Mouse (Mus musculus) heart, embryonic 12.5 days (tissue): Measurements from ENCODE around the gene AU022252. TPM values are rescaled to one million over a fixed set of nuclear protein-coding genes. Genes with fewer than 3 reads are reported as not detected.
"Not testable (repeated sequence)": the region's sequence is repeated elsewhere in the genome, so short reads cannot be mapped to it uniquely, and the experiment has no call there.

Source experiments
- ATAC-seq: fragments of 200-750 bp; cut with Nextera tagmentation; 2 replicates; pipeline ENCODE4 v1.8.0; 2017; ENCODE audit warnings: moderate TSS enrichment, moderate library complexity; ENCODE audit not compliant: insufficient number of reproducible peaks, low FRiP score
- H3K27ac ChIP-seq: fragments of 300-500 bp; sonication (generic); 2 replicates; pipeline ENCODE4 v1.5.1; 2016; ENCODE audit warnings: mild to moderate bottlenecking, moderate library complexity; ENCODE audit not compliant: poor library complexity, severe bottlenecking
- H3K27me3 ChIP-seq: fragments of 300-500 bp; sonication (generic); replicated peaks from 2 replicates; pipeline ENCODE4 v1.6.1; 2016; ENCODE audit warnings: mild to moderate bottlenecking, moderate library complexity
- H3K36me3 ChIP-seq: fragments of 300-500 bp; sonication (generic); 2 replicates; pipeline ENCODE4 v1.6.1; 2016; ENCODE audit warnings: mild to moderate bottlenecking, moderate library complexity
- H3K4me1 ChIP-seq: fragments of 300-500 bp; sonication (generic); replicated peaks from 2 replicates; pipeline ENCODE4 v1.6.1; 2016; ENCODE audit warnings: mild to moderate bottlenecking
- H3K4me2 ChIP-seq: fragments of 300-500 bp; sonication (generic); 2 replicates; pipeline ENCODE4 v1.6.1; 2016; ENCODE audit warnings: mild to moderate bottlenecking, moderate library complexity
- H3K4me3 ChIP-seq: fragments of 300-500 bp; sonication (generic); 2 replicates; pipeline ENCODE4 v1.5.1; 2016; ENCODE audit warnings: mild to moderate bottlenecking
- H3K9ac ChIP-seq: fragments of 300-500 bp; sonication (generic); 2 replicates; pipeline ENCODE4 v1.6.1; 2016; ENCODE audit warnings: mild to moderate bottlenecking, moderate library complexity
- H3K9me3 ChIP-seq: fragments of 300-500 bp; sonication (generic); replicated peaks from 2 replicates; pipeline ENCODE4 v1.6.1; 2016; ENCODE audit warnings: mild to moderate bottlenecking, moderate library complexity
- WGBS: fragments of 180-500 bp; shearing (Covaris S2); methylation state at CpG from one replicate; pipeline ENCODE4 v1.1.7; 2016; 5-methylcytosine and 5-hydroxymethylcytosine counted together
- polyA plus RNA-seq: library from polyadenylated mRNA; unstranded; fragments of >200 nt; fragmentation: Nextera tagmentation; extraction: Ambion mirVana; gene quantifications from 2 replicates; pipeline ENCODE4 v1.2.1, GENCODE M21; 2016

The AU022252 gene
- polyA plus RNA-seq = 27.8 and 28.9 TPM in 2 replicates

DNA sequence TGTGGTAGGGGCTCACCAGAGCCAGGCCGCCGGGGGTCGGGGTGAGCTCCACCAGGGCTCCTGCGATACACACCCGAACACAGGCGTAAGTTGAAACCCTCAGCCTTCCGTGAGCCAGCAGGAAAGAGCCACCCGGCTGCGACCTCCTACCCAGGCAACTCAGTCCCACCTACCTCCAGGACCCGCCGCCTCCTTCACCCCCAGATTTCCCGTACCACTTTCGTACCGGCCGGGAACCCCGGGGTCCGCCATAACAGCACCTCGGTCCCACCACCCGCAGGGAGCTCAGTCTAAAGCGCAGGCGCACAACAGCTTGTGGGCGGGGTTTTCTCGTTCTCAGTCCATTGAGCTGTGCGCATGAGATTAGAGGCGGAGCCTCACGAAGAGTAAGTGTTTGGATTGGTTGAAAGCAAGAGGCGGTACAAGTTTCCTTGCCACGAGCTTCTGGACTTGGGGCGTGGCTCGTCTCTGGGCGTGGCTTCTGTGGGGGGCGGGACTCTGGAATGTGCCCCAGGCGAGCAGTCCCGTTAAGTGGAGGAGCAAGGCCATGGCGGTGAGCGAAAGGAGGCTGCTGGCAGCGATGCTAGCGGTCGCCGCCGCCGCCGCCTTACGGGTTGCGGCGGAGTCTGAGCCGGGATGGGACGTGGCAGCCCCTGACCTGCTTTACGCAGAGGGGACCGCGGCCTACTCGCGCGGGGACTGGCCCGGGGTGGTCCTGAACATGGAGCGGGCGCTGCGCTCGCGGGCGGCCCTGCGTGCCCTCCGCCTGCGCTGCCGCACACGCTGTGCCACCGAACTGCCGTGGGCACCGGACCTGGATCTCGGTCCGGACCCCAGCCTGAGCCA, at the start of gene AU022252, which contains the start of gene P3h1:
Gene AU022252 (minus strand): TSS at position 303 of the 846 bp plus-strand sequence.
Gene P3h1 (plus strand): TSS at position 506 of the 846 bp plus-strand sequence.
- Histone ChIP-seq H3K9ac (peak within 1 kb of the TSS; percentile 88), H3K27me3 (no peaks in the 10 kb centered on the region), H3K4me3 (peak within 1 kb of the TSS; percentile 91), H3K4me2 (peak within 1 kb of the TSS; percentile 91), H3K27ac (peak within 1 kb of the TSS; percentile 56; the same call in 1 of the 2 replicates), H3K36me3 (peaks cover 29% of the 10 kb centered on the region), H3K4me1 (peaks cover 10% of the 10 kb centered on the region), H3K9me3 (no peaks in the 10 kb centered on the region)
- WGBS = under 1% methylated on average over 71 of the region's 71 CpGs
- peak; percentile 97 for ATAC-seq

DNA sequence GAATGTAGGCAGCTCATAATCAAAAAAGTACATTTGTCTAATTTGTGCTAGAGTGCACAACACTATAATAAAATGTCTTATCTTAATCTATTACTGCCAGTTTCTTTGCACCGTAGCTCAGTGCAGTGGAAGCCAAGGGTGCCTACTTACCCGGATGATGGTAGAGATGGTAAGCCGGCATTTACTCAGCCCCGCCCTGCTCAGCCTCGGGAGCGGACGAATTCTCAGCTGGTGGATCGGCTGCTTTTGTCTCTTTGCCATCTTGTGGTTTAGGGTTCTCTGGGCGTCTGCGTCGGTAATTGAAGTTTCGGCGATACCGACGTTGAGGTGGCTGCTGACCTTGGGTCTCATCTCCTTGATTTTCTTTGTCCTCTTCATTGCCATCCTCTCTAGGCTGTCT, 46.3 kb upstream of the AU022252 start:
- not testable (repeated sequence) for H3K4me2 ChIP-seq, H3K4me3 ChIP-seq, H3K9me3 ChIP-seq, H3K9ac ChIP-seq, H3K4me1 ChIP-seq, ATAC-seq, H3K27me3 ChIP-seq, H3K27ac ChIP-seq
- WGBS = 89% methylated on average over 15 of the region's 15 CpGs
- H3K36me3 ChIP-seq = peaks cover 92% of the 10 kb centered on the region

DNA sequence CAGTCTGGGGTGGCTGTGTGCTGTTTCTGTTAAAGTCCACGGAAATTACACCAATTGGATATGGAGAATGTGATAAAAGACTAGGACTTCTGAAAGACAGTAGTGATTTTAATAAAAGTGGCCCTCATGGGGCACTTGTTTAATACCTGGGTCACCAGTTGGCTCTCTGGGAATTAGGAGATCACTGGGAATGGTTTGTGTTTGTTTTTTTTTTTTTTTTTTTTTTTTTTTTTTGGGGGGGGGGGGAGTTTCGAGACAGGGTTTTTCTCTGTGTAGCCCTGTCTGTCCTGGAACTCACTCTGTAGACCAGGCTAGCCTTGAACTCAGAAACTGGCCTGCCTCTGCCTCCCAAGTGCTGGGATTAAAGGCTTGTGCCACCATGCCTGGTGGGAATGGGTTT, 43.2 kb upstream of the AU022252 start:
- Histone ChIP-seq H3K4me3 (no peak overlapping the region), H3K9me3 (no peaks in the 10 kb centered on the region), H3K9ac (no peak overlapping the region), H3K27ac (peak overlapping the region; percentile 55), H3K27me3 (no peaks in the 10 kb centered on the region), H3K36me3 (peaks cover 92% of the 10 kb centered on the region), H3K4me2 (no peak overlapping the region), H3K4me1 (peaks cover 8% of the 10 kb centered on the region; the same call in 1 of the 2 replicates)
- 61% methylated on average over 2 of the region's 2 CpGs for WGBS
- ATAC-seq = no peak

DNA sequence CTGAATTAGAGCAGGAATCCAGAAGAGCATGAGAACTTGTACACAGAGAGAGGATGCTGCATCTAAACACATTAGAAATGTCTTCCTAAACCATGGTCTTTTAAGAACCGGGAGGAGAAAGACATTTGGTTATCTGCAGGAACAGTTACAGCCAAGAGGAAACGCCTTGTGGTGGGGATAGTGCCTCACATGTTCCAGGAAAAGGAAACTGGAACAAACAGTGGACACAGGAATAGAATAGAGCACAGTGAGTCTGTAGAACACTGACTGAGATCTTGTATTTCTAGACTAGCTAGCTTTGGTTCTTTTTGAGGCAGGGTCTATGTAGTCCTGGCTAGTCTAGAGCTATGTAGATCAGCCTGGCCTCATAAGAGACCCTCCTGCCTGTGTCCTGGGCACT, 42.7 kb upstream of the AU022252 start:
- no peaks in the 10 kb centered on the region for H3K9me3 ChIP-seq
- H3K4me3 ChIP-seq = no peak overlapping the region
- no peaks in the 10 kb centered on the region for H3K27me3 ChIP-seq
- H3K36me3 ChIP-seq = peaks cover 94% of the 10 kb centered on the region
- H3K9ac ChIP-seq = no peak overlapping the region
- WGBS = 39% methylated on average over 2 of the region's 2 CpGs
- H3K4me1 ChIP-seq = peaks cover 8% of the 10 kb centered on the region; the same call in 1 of the 2 replicates
- ATAC-seq = 0 out of 2 replicates have a peak, but pooled peaks have one; percentile 46
- H3K4me2 ChIP-seq = no peak overlapping the region
- H3K27ac ChIP-seq = peak overlapping the region; percentile 55

DNA sequence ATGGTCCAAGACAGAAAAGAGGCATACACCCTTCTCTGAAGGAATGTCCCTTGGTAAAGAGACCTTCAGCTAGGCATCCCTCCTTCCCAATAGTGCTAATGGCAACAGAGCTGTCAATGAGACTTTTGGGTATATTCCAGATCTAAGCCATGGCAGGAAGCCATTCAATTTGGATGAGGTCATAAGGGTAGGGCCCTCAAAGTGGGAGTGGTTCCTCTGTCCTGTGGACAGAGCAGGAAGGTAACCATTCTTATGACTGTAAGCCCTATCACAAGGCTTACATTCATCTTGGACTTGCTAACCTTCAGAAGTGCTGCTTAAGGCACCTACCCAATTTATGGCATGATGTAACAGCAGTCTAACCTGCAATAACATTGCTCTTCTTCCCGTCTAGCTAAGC, 42.1 kb upstream of the AU022252 start:
- Histone ChIP-seq H3K36me3 (peaks cover 94% of the 10 kb centered on the region), H3K4me1 (peaks cover 8% of the 10 kb centered on the region; the same call in 1 of the 2 replicates), H3K4me3 (no peak overlapping the region), H3K4me2 (no peak overlapping the region), H3K27me3 (no peaks in the 10 kb centered on the region), H3K9ac (no peak overlapping the region), H3K9me3 (no peaks in the 10 kb centered on the region), H3K27ac (peak overlapping the region; percentile 51)
- ATAC-seq = no peak
- 85% methylated on average over 1 of the region's 1 CpGs for WGBS

DNA sequence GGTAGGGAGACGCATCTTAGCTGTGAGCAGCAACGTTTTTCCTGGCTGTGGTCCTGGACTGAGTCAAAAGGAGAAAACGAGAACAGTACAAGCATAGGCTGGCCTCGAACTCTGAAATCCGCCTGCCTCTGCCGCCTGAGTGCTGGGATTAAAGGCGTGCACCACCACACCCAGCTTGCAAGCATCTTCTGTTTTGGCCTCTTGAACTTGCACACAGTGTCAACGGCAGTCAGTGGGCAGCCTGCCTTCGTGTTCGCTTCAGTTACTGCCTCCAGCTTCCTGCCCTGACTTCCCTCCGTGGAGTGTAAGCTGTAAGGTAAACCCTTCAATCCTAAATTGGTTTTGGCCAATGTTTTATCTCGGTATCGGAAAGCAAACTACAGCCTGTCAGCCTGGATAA, 34.1 kb upstream of the AU022252 start:
- Histone ChIP-seq H3K4me3 (no peak overlapping the region), H3K27ac (no peak overlapping the region), H3K36me3 (peaks cover 27% of the 10 kb centered on the region), H3K9me3 (no peaks in the 10 kb centered on the region), H3K4me2 (no peak overlapping the region), H3K4me1 (no peaks in the 10 kb centered on the region), H3K27me3 (no peaks in the 10 kb centered on the region), H3K9ac (no peak overlapping the region)
- ATAC-seq = no peak
- WGBS = 65% methylated on average over 13 of the region's 13 CpGs

DNA sequence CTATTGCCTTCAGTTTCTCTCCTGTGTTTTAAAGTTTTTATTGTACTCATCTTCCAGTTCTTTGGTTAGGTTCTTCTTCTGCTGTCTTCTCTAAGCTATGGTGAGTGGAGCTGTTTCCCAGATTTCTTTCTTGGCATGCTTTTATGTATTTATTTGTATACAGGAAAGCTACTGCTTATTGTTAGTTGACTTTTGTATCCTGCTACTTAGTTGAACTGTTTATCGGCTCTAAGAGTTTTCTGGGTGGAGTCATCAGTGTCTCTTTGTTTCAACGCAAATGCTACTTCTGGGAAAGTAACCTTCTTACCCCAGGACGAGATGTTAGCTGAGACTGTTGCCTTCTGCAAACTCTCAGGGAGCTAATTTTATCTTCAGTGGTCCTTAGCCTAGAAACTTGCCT, 30.9 kb upstream of the AU022252 start:
- 63% methylated on average over 3 of the region's 3 CpGs for WGBS
- H3K4me2 ChIP-seq = no peak overlapping the region
- no peak overlapping the region for H3K27ac ChIP-seq
- no peaks in the 10 kb centered on the region for H3K9me3 ChIP-seq
- H3K36me3 ChIP-seq = no peaks in the 10 kb centered on the region
- H3K4me1 ChIP-seq = peaks cover 12% of the 10 kb centered on the region
- no peak for ATAC-seq
- no peak overlapping the region for H3K4me3 ChIP-seq
- H3K9ac ChIP-seq = no peak overlapping the region
- H3K27me3 ChIP-seq = no peaks in the 10 kb centered on the region

DNA sequence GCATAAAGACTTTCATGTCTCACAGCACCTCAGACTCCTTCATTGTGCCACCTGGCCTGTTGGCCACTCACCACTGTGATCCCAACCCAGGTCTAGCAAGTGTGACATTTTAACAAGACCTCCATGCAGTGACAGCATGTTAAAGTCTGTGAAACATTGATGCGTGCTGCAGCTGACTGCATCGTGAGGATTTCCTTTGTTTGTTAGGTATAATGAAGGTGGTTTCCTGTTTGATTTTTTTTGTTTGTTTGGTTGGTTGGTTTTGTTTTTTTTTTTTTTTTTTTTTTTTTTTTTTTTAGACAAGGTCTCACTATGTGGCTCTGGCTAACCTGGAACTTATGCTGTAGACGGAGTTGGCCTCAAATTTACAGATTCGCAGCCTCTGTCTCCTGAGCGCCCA, 30.0 kb upstream of the AU022252 start:
- H3K4me1 ChIP-seq = peaks cover 12% of the 10 kb centered on the region
- H3K27ac ChIP-seq = no peak overlapping the region
- no peaks in the 10 kb centered on the region for H3K36me3 ChIP-seq
- H3K27me3 ChIP-seq = no peaks in the 10 kb centered on the region
- H3K4me3 ChIP-seq = no peak overlapping the region
- H3K9ac ChIP-seq = no peak overlapping the region
- H3K4me2 ChIP-seq = no peak overlapping the region
- no peak for ATAC-seq
- no peaks in the 10 kb centered on the region for H3K9me3 ChIP-seq
- 84% methylated on average over 5 of the region's 5 CpGs for WGBS

DNA sequence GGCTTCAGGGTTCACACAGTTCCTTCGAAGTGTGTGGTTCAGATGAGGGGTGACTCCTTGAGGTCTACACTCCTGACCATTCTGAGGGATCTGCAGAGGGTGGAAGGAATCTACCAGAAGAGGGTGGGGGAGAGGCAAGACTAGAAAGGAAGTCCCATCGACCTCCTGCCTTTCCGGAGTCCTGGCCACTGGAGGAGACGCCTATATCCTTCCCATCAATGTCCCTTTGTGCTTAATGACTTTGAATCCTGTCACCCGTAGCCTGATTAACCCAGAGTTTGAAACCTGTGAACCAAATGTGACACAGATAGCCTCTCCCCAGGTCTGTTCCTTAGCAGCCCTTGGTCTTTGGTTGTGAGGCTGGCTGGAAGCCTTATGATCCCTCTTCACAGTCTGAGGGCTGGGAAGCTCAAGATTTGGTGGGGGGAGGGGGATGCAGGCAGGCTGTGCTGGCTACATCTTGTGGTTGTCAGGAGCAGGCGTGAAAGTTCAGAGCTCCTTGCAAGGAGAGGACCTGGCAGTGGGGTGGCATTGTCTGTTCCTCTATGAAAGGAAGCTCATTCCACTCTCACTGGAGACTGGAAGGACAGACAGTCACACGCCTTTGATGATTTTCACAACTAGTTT, 28.7 kb upstream of the AU022252 start:
- Histone ChIP-seq H3K9ac (no peak overlapping the region), H3K4me3 (no peak overlapping the region), H3K4me1 (peaks cover 12% of the 10 kb centered on the region), H3K27ac (no peak overlapping the region), H3K27me3 (no peaks in the 10 kb centered on the region), H3K36me3 (no peaks in the 10 kb centered on the region), H3K4me2 (no peak overlapping the region), H3K9me3 (no peaks in the 10 kb centered on the region)
- ATAC-seq = no peak
- 38% methylated on average over 7 of the region's 7 CpGs for WGBS

DNA sequence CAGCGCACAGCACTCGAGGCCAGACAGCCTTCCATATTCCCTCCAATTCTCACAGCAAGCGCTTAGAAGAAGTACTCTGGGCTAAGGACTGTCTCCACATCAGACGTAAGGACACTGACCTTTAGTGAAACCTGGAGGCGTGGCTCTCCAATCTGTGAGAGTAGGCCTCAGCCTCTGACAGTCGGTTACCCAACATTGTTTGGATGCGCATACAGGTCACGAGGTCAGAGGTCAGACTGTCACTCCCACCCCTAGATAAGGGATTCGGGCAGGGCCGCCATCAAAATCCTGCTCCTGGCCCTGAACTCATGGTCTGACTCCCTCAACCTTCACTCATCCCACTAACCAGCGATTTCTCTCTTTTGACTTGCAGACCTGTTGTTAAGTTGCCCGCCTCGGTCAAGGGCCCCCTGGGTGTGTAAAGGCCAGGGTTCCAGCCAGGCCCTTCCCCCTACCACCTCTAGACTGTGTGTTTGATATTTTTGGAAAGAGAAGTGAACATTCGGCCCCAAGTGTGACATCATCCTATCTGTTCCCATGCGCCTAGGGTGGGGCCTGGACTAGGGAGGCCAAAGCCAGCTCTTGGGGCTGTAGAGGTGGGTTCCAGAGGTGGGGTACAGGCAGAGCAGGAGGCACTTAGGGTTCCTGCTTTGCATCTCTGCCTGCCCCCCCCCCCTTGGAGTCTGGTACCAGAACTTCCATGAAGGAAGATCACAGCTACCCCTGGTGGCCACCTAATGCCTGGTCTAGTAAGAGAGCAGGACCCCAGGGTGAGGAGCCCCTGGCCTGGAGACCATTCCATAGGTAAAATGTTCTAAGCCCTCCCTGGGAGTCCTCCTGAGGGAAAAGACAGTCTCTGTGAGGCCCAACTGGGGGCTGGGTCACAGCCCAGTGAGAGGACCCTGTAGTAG, 27.1 kb upstream of the AU022252 start:
- Histone ChIP-seq H3K4me3 (no peak overlapping the region), H3K4me2 (no peak overlapping the region), H3K36me3 (no peaks in the 10 kb centered on the region), H3K9me3 (no peaks in the 10 kb centered on the region), H3K9ac (no peak overlapping the region), H3K27me3 (0 out of 2 replicates have a peak, but pooled peaks cover 9% of the 10 kb centered on the region), H3K4me1 (peaks cover 13% of the 10 kb centered on the region), H3K27ac (no peak overlapping the region)
- ATAC-seq = peak; percentile 46; the same call in 1 of the 2 replicates
- 72% methylated on average over 15 of the region's 15 CpGs for WGBS
